Mouse (Mus musculus): ENCODE results near the gene Lrp4. TPM values are rescaled to one million over a fixed set of nuclear protein-coding genes. Genes with fewer than 3 reads are reported as not detected.
A peak's percentile ranks its signal among the peaks of the same experiment; 100 is the strongest.
"Not testable (repeated sequence)": the region's sequence is repeated elsewhere in the genome, so short reads cannot be mapped to it uniquely, and the experiment has no call there.

The Lrp4 gene
- polyA plus RNA-seq, 1 experiment from 2014 or later: 3.4 TPM

DNA sequence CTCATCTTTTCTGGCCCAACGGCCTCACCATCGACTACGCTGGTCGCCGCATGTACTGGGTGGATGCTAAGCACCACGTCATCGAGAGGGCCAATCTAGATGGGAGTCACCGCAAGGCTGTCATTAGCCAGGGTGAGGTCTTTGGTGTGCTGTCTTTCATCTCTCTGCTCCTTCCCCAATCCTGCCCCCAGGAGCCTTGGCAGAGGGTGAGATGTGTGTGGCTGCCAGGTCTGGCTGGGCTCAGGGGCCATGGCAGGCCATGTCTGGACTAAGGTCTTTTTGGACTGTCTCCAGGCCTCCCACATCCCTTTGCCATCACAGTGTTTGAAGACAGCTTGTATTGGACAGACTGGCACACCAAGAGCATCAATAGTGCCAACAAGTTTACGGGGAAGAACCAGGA lies 23.1 kb downstream of the Lrp4 start:
- Histone ChIP-seq H3K4me1 (replicated peaks; ENCODE audit: control insufficient read depth, insufficient read depth) (no peaks in the 10 kb centered on the region), H3K36me3 (ENCODE audit: control insufficient read depth, insufficient read depth, low read length) (peaks cover 9% of the 10 kb centered on the region), H3K4me3 (ENCODE audit: low read depth, low read length) (no peak overlapping the region), H3K27me3 (ENCODE audit: control insufficient read depth, insufficient read depth, low read length) (no peaks in the 10 kb centered on the region), H3K9ac (ENCODE audit: low read length) (no peak overlapping the region), H3K4me2 (replicated peaks; ENCODE audit: low read depth) (no peak overlapping the region), H3K9me3 (ENCODE audit: control insufficient read depth, low read length) (no peaks in the 10 kb centered on the region), H3K27ac (replicated peaks) (no peak overlapping the region)
- DNase-seq (ENCODE audit: low spot score) (no peak), ATAC-seq (ENCODE audit: low FRiP score, low TSS enrichment) (no peak)
- WGBS: 91% methylated on average over 9 of the region's 9 CpGs
- TF ChIP-seq CTCF (IDR thresholded peaks at IDR 0.05; ENCODE audit: low read depth) (no peak), EP300 (optimal IDR thresholded peaks at IDR 0.05) (no peak)

DNA sequence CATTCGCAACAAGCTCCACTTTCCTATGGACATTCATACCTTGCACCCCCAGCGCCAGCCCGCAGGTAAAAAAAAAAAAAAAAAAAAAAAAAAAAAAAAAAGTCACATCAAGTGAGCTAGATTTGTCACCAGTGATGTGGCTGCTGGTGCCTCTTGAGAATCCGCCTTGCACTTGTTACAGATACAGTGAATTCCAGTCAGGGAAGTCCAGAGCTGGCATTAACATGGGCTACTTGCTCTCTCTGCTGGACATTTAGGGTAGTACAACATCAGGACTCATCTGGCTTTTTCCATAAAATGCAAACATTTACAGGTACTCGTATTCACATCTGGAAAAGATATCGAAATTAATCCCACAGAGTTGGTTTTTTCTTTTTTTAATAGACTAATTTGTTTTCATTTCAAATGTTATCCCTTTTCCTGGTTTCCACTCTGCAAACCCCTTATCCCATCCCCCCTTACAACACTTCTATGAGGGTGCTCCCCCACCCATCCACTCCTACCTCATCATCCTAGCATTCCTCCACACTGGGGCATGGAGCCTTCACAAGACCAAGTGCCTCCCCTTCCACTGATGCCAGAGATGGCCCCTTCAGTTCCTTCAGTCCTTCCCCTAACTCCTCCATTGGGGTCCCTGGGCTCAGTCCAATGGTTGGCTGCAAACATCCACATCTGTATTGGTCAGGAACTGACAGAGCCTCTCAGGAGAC lies 23.6 kb downstream of the Lrp4 start:
- DNase-seq (ENCODE audit: low spot score): peak; percentile 57
- no peak overlapping the region for H3K9ac ChIP-seq (ENCODE audit: low read length)
- no peak overlapping the region for H3K27ac ChIP-seq (replicated peaks)
- H3K36me3 ChIP-seq (ENCODE audit: control insufficient read depth, insufficient read depth, low read length): peaks cover 10% of the 10 kb centered on the region
- H3K4me2 ChIP-seq (replicated peaks; ENCODE audit: low read depth): no peak overlapping the region
- no peak overlapping the region for H3K4me3 ChIP-seq (ENCODE audit: low read depth, low read length)
- H3K4me1 ChIP-seq (replicated peaks; ENCODE audit: control insufficient read depth, insufficient read depth): no peaks in the 10 kb centered on the region
- ATAC-seq (ENCODE audit: low FRiP score, low TSS enrichment): peak; percentile 60; the same call in 1 of the 2 replicates
- TF ChIP-seq EP300 (optimal IDR thresholded peaks at IDR 0.05) (no peak), CTCF (IDR thresholded peaks at IDR 0.05; ENCODE audit: low read depth) (peak; percentile 88)
- WGBS: 58% methylated on average over 6 of the region's 6 CpGs
- no peaks in the 10 kb centered on the region for H3K27me3 ChIP-seq (ENCODE audit: control insufficient read depth, insufficient read depth, low read length)
- no peaks in the 10 kb centered on the region for H3K9me3 ChIP-seq (ENCODE audit: control insufficient read depth, low read length)

DNA sequence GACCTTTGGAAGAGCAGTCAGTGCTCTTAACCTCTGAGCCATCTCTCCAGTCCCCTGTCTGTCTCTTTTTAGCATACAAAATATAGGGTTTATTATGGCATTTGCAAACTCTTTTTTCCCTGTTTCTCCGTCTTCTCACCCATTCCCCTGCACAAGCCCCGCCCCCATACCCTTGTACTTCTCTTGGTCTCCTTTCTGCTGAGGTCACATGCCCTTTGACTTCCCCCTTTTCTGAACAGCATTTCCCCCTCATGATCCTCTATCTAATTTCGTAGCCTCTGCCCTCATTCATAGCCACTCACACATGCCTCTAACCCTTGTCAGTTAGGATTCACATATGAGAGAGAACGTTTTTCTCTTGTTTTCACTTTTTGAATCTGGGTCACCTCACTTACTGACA lies 27.4 kb downstream of the Lrp4 start:
- H3K36me3 ChIP-seq (ENCODE audit: control insufficient read depth, insufficient read depth, low read length): peaks cover 13% of the 10 kb centered on the region
- H3K4me3 ChIP-seq (ENCODE audit: low read depth, low read length): no peak overlapping the region
- ATAC-seq (ENCODE audit: low FRiP score, low TSS enrichment) (no peak), DNase-seq (ENCODE audit: low spot score) (no peak)
- no peaks in the 10 kb centered on the region for H3K9me3 ChIP-seq (ENCODE audit: control insufficient read depth, low read length)
- no peak overlapping the region for H3K4me2 ChIP-seq (replicated peaks; ENCODE audit: low read depth)
- TF ChIP-seq CTCF (IDR thresholded peaks at IDR 0.05; ENCODE audit: low read depth): no peak
- TF ChIP-seq EP300 (optimal IDR thresholded peaks at IDR 0.05): no peak
- H3K27me3 ChIP-seq (ENCODE audit: control insufficient read depth, insufficient read depth, low read length): no peaks in the 10 kb centered on the region
- H3K4me1 ChIP-seq (replicated peaks; ENCODE audit: control insufficient read depth, insufficient read depth): no peaks in the 10 kb centered on the region
- H3K9ac ChIP-seq (ENCODE audit: low read length): no peak overlapping the region
- WGBS: 82% methylated on average over 4 of the region's 4 CpGs
- no peak overlapping the region for H3K27ac ChIP-seq (replicated peaks)

DNA sequence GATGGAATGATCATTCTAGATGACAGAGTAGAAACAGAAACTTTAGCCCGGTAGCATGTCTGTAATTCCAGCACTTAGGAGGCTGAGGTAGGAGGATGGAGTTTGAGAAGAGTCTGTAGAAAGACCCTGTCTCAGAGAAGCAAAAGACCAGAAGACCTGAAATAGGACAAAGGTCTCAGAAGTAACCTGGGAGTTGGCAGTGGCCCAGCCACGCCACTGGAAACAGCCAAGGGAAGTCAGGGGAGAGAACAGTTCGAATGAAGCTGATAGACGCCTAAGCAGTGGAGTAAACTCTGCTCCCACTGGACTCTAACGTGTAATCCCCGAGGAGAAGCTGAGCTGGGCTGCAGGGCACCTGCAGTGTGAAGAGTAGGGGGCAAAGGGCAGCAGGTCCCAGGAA lies 27.9 kb downstream of the Lrp4 start:
- no peak overlapping the region for H3K4me2 ChIP-seq (replicated peaks; ENCODE audit: low read depth)
- WGBS: 76% methylated on average over 6 of the region's 6 CpGs
- no peaks in the 10 kb centered on the region for H3K27me3 ChIP-seq (ENCODE audit: control insufficient read depth, insufficient read depth, low read length)
- ATAC-seq (ENCODE audit: low FRiP score, low TSS enrichment): no peak
- no peak overlapping the region for H3K4me3 ChIP-seq (ENCODE audit: low read depth, low read length)
- no peak overlapping the region for H3K27ac ChIP-seq (replicated peaks)
- H3K4me1 ChIP-seq (replicated peaks; ENCODE audit: control insufficient read depth, insufficient read depth): no peaks in the 10 kb centered on the region
- no peaks in the 10 kb centered on the region for H3K9me3 ChIP-seq (ENCODE audit: control insufficient read depth, low read length)
- H3K9ac ChIP-seq (ENCODE audit: low read length): no peak overlapping the region
- H3K36me3 ChIP-seq (ENCODE audit: control insufficient read depth, insufficient read depth, low read length): peaks cover 11% of the 10 kb centered on the region
- TF ChIP-seq CTCF (IDR thresholded peaks at IDR 0.05; ENCODE audit: low read depth) (no peak), EP300 (optimal IDR thresholded peaks at IDR 0.05) (no peak)
- no peak for DNase-seq (ENCODE audit: low spot score)

DNA sequence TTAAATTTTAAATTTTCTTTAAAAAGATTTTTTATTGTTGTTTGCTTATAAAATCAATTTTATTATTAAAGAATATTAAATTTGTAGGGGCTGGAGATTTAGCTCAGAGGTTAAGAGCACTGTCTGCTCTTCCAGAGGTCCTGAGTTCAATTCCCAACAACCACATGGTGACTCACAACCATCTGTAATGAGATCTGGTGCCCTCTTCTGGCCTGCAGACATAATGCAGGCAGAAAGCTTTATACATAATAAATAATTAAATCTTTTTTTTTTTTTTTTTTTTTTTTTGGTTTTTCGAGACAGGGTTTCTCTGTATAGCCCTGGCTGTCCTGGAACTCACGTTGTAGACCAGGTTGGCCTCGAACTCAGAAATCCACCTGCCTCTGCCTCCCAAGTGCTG lies 30.0 kb downstream of the Lrp4 start:
- peaks cover 13% of the 10 kb centered on the region for H3K36me3 ChIP-seq (ENCODE audit: control insufficient read depth, insufficient read depth, low read length)
- not testable (repeated sequence) for H3K27ac ChIP-seq (replicated peaks); H3K4me1 ChIP-seq (replicated peaks; ENCODE audit: control insufficient read depth, insufficient read depth); ATAC-seq (ENCODE audit: low FRiP score, low TSS enrichment); H3K9me3 ChIP-seq (ENCODE audit: control insufficient read depth, low read length); H3K4me2 ChIP-seq (replicated peaks; ENCODE audit: low read depth); H3K27me3 ChIP-seq (ENCODE audit: control insufficient read depth, insufficient read depth, low read length); DNase-seq (ENCODE audit: low spot score); H3K9ac ChIP-seq (ENCODE audit: low read length); H3K4me3 ChIP-seq (ENCODE audit: low read depth, low read length)
- peak; percentile 66 for TF ChIP-seq CTCF (IDR thresholded peaks at IDR 0.05; ENCODE audit: low read depth)
- 67% methylated on average over 1 of the region's 3 CpGs for WGBS

DNA sequence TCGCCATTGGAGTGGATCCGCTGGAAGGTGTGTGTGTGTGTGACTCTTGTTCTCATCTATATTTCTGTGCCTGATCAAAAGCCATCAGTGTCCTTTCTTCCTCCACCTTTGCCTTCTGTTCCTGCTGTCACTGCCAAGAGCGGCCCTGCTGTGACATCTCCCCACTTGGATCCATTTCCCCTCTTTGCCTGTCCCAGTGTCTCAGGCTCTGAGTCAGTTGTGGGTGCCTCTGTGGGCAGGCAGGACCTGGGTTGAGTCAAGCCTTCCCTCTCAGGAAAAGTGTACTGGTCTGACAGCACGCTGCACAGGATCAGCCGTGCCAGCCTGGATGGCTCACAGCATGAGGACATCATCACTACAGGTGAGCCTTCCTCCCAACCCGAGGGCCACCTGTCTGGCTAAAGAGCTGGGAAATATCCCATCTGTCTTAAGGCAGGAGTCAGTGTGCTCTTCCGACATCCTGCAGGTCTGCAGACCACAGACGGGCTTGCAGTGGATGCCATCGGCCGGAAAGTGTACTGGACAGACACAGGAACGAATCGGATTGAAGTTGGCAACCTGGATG lies 34.8 kb downstream of the Lrp4 start:
- Histone ChIP-seq H3K36me3 (ENCODE audit: control insufficient read depth, insufficient read depth, low read length) (peaks cover 31% of the 10 kb centered on the region), H3K27ac (replicated peaks) (no peak overlapping the region), H3K27me3 (ENCODE audit: control insufficient read depth, insufficient read depth, low read length) (no peaks in the 10 kb centered on the region), H3K4me3 (ENCODE audit: low read depth, low read length) (no peak overlapping the region), H3K9me3 (ENCODE audit: control insufficient read depth, low read length) (no peaks in the 10 kb centered on the region), H3K4me2 (replicated peaks; ENCODE audit: low read depth) (no peak overlapping the region), H3K4me1 (replicated peaks; ENCODE audit: control insufficient read depth, insufficient read depth) (no peaks in the 10 kb centered on the region), H3K9ac (ENCODE audit: low read length) (no peak overlapping the region)
- TF ChIP-seq CTCF (IDR thresholded peaks at IDR 0.05; ENCODE audit: low read depth) (no peak), EP300 (optimal IDR thresholded peaks at IDR 0.05) (no peak)
- ATAC-seq (ENCODE audit: low FRiP score, low TSS enrichment): no peak
- DNase-seq (ENCODE audit: low spot score): no peak
- 93% methylated on average over 12 of the region's 12 CpGs for WGBS
